Mouse (Mus musculus) myocyte (in vitro differentiated cells): ENCODE measurements around the gene Bcl2l1. TPM values are rescaled to one million over a fixed set of nuclear protein-coding genes. Genes with fewer than 3 reads are reported as not detected.
A peak's percentile ranks its signal among the peaks of the same experiment; 100 is the strongest.

Source experiments
- H3K27me3 ChIP-seq: one replicate; pipeline ENCODE4 v1.6.1; 2011; ENCODE audit not compliant: control insufficient read depth, insufficient read depth, insufficient read length
- H3K36me3 ChIP-seq: one replicate; pipeline ENCODE4 v1.6.1; 2011; ENCODE audit not compliant: control insufficient read depth, insufficient read depth
- H3K4me2 ChIP-seq: one replicate; pipeline ENCODE4 v1.6.1; 2011; ENCODE audit warnings: low read depth, control low read depth
- H3K4me3 ChIP-seq: one replicate; pipeline ENCODE4 v1.5.1; 2011; ENCODE audit warnings: mild to moderate bottlenecking, control low read depth, moderate library complexity
- H3K79me2 ChIP-seq: one replicate; pipeline ENCODE4 v1.6.1; 2011; ENCODE audit not compliant: control insufficient read depth, insufficient read depth
- H3ac ChIP-seq: one replicate; pipeline ENCODE4 v1.6.1; 2011; ENCODE audit not compliant: control insufficient read depth, insufficient read length
- CEBPB ChIP-seq: IDR thresholded peaks from 2 replicates; pipeline ENCODE4 v1.6.1; 2011; ENCODE audit warnings: mild to moderate bottlenecking, moderate library complexity; ENCODE audit not compliant: poor library complexity, insufficient read depth, severe bottlenecking
- E2F4 ChIP-seq: IDR thresholded peaks from one replicate; pipeline ENCODE4 v1.6.1; 2011; ENCODE audit warnings: mild to moderate bottlenecking, control low read depth, moderate library complexity; ENCODE audit not compliant: insufficient read depth
- MAX ChIP-seq: IDR thresholded peaks from one replicate; pipeline ENCODE4 v1.6.1; 2011; ENCODE audit warnings: low read depth, mild to moderate bottlenecking, control low read depth
- MYOD1 ChIP-seq, 3 experiments: IDR thresholded peaks; one replicate each; pipeline ENCODE4 v1.6.1; 2011; ENCODE audit warnings: control low read depth in 2 of 3, low read depth in 2 of 3, mild to moderate bottlenecking in 2 of 3, moderate library complexity in 1 of 3; ENCODE audit not compliant: insufficient read length in 2 of 3, control insufficient read depth in 1 of 3
- MYOG ChIP-seq, 3 experiments: IDR thresholded peaks; one replicate each; pipeline ENCODE4 v1.6.1; 2011; ENCODE audit warnings: control low read depth in 2 of 3, low read depth in 2 of 3, mild to moderate bottlenecking in 2 of 3; ENCODE audit not compliant: insufficient read length in 2 of 3, control insufficient read depth in 1 of 3, insufficient read depth in 1 of 3
- POLR2A ChIP-seq: IDR thresholded peaks from one replicate; pipeline ENCODE4 v1.6.1; 2011; ENCODE audit warnings: low read depth, mild to moderate bottlenecking, control low read depth, moderate library complexity; ENCODE audit not compliant: insufficient read length
- POLR2AphosphoS2 ChIP-seq: IDR thresholded peaks from one replicate; pipeline ENCODE4 v1.6.1; 2011; ENCODE audit warnings: low read depth, control low read depth; ENCODE audit not compliant: insufficient read length
- REST ChIP-seq: IDR thresholded peaks from one replicate; pipeline ENCODE4 v1.6.1; 2011; ENCODE audit warnings: mild to moderate bottlenecking, control low read depth, moderate library complexity; ENCODE audit not compliant: insufficient read depth, insufficient read length
- SRF ChIP-seq: IDR thresholded peaks from one replicate; pipeline ENCODE4 v1.6.1; 2011; ENCODE audit warnings: low read depth; ENCODE audit not compliant: control insufficient read depth, insufficient read length
- TCF12 ChIP-seq: IDR thresholded peaks from one replicate; pipeline ENCODE4 v1.6.1; 2011; ENCODE audit warnings: mild to moderate bottlenecking, control low read depth; ENCODE audit not compliant: poor library complexity, insufficient read depth, severe bottlenecking
- TCF3 ChIP-seq: IDR thresholded peaks from one replicate; pipeline ENCODE4 v1.6.1; 2011; ENCODE audit warnings: low read depth, control low read depth; ENCODE audit not compliant: insufficient read length
- USF1 ChIP-seq: IDR thresholded peaks from one replicate; pipeline ENCODE4 v1.6.1; 2011; ENCODE audit warnings: low read depth, mild to moderate bottlenecking, control low read depth, moderate library complexity
- polyA plus RNA-seq: library from polyadenylated mRNA; unstranded; fragments of >200 nt; fragmentation: generic; extraction: Trizol; gene quantifications from one replicate; pipeline ENCODE4 v1.2.1, GENCODE M21; 2012; ENCODE audit warnings: missing spikeins

Gene Bcl2l1
- polyA plus RNA-seq, 1 experiment: 57.0 TPM

- Histone ChIP-seq H3K4me3 (no peak overlapping the region), H3K79me2 (peaks cover 59% of the 10 kb centered on the region), H3ac (no peak overlapping the region), H3K36me3 (peaks cover 7% of the 10 kb centered on the region), H3K4me2 (peak overlapping the region; percentile 47), H3K27me3 (no peaks in the 10 kb centered on the region)
- TF ChIP-seq SRF (no peak), TCF3 (no peak), MYOG (IDR thresholded peaks at IDR 0.05; ENCODE audit: control insufficient read depth in 1 of 3, insufficient read depth in 1 of 3, insufficient read length in 2 of 3, low read depth in 2 of 3) (no peak), CEBPB (no peak), MAX (no peak), USF1 (no peak), REST (no peak), E2F4 (no peak), TCF12 (no peak), MYOD1 (IDR thresholded peaks at IDR 0.05; ENCODE audit: control insufficient read depth in 1 of 3, insufficient read length in 2 of 3, low read depth in 2 of 3) (no peak), POLR2A (no peak), POLR2AphosphoS2 (no peak)
These were observed 41.9 kb downstream of the Bcl2l1 start for GRCm38 (mm10) chr2:152789591-152789999.

- H3K27me3 ChIP-seq: no peaks in the 10 kb centered on the region
- H3K4me2 ChIP-seq: peak overlapping the region; percentile 47
- H3K79me2 ChIP-seq: peaks cover 57% of the 10 kb centered on the region
- TF ChIP-seq MYOG (IDR thresholded peaks at IDR 0.05; ENCODE audit: control insufficient read depth in 1 of 3, insufficient read depth in 1 of 3, insufficient read length in 2 of 3, low read depth in 2 of 3) (no peak), MYOD1 (IDR thresholded peaks at IDR 0.05; ENCODE audit: control insufficient read depth in 1 of 3, insufficient read length in 2 of 3, low read depth in 2 of 3) (no peak), POLR2A (no peak), SRF (no peak), REST (no peak), E2F4 (no peak), TCF12 (no peak), TCF3 (no peak), MAX (no peak), USF1 (no peak), CEBPB (no peak), POLR2AphosphoS2 (no peak)
- H3ac ChIP-seq: no peak overlapping the region
- H3K36me3 ChIP-seq: peaks cover 7% of the 10 kb centered on the region
- H3K4me3 ChIP-seq: no peak overlapping the region
These were observed 42.6 kb downstream of the Bcl2l1 start for GRCm38 (mm10) chr2:152788892-152789421.

- Histone ChIP-seq H3K36me3 (peaks cover 7% of the 10 kb centered on the region), H3K27me3 (no peaks in the 10 kb centered on the region), H3ac (no peak overlapping the region), H3K4me2 (no peak overlapping the region), H3K79me2 (peaks cover 64% of the 10 kb centered on the region), H3K4me3 (no peak overlapping the region)
- TF ChIP-seq MYOD1 (IDR thresholded peaks at IDR 0.05; ENCODE audit: control insufficient read depth in 1 of 3, insufficient read length in 2 of 3, low read depth in 2 of 3): no peak
- TF ChIP-seq POLR2A: no peak
- TF ChIP-seq MYOG (IDR thresholded peaks at IDR 0.05; ENCODE audit: control insufficient read depth in 1 of 3, insufficient read depth in 1 of 3, insufficient read length in 2 of 3, low read depth in 2 of 3): no peak
- no peak for TF ChIP-seq CEBPB
- TF ChIP-seq E2F4: no peak
- no peak for TF ChIP-seq SRF
- no peak for TF ChIP-seq MAX
- no peak for TF ChIP-seq TCF12
- TF ChIP-seq REST: no peak
- TF ChIP-seq TCF3: no peak
- TF ChIP-seq POLR2AphosphoS2: no peak
- no peak for TF ChIP-seq USF1
These were observed 44.0 kb downstream of the Bcl2l1 start for GRCm38 (mm10) chr2:152787543-152787942.

- peaks cover 7% of the 10 kb centered on the region for H3K36me3 ChIP-seq
- no peak overlapping the region for H3K4me2 ChIP-seq
- no peak overlapping the region for H3K4me3 ChIP-seq
- H3ac ChIP-seq: no peak overlapping the region
- TF ChIP-seq POLR2A: no peak
- no peak for TF ChIP-seq TCF3
- TF ChIP-seq REST: no peak
- TF ChIP-seq MYOD1 (IDR thresholded peaks at IDR 0.05; ENCODE audit: control insufficient read depth in 1 of 3, insufficient read length in 2 of 3, low read depth in 2 of 3): no peak
- no peak for TF ChIP-seq SRF
- peaks cover 68% of the 10 kb centered on the region for H3K79me2 ChIP-seq
- no peaks in the 10 kb centered on the region for H3K27me3 ChIP-seq
These were observed 44.4 kb downstream of the Bcl2l1 start for GRCm38 (mm10) chr2:152787136-152787535.
